Mouse (Mus musculus): ENCODE measurements around the gene Ctrc.

Gene Ctrc

GRCm38 (mm10) chr4:141845999-141846398, at the start of gene Ctrc:
TSS of gene Ctrc (minus strand) at chr4:141846359.
- ChIA-PET POLR2A (interaction anchor here in 2 of 4 experiments (1.0 to 1.4 kb wide), 3 partner anchors 8 to 53 kb away, joined by 3 to 5 read pairs (median 3); partner anchors contain the start of gene Casp9 (in 1 of the 2)), CTCF (interaction anchor here in 2 of 4 experiments (0.9 to 1.0 kb wide), 3 partner anchors 11 to 411 kb away, joined by 3 to 4 read pairs (median 3); no protein-coding TSS in a partner anchor)

- CTCF ChIA-PET, result interaction anchor here in 3 of 4 experiments (0.6 kb wide), 3 partner anchors 9 to 457 kb away, joined by 3 to 8 read pairs (median 3); no protein-coding TSS in a partner anchor
- POLR2A ChIA-PET, result interaction anchor here in 1 of 4 experiments (0.6 to 0.9 kb wide), 2 partner anchors 8 to 250 kb away, joined by 3 read pairs; no protein-coding TSS in a partner anchor
Measured at GRCm38 (mm10) chr4:141895772-141896171, 49.6 kb upstream of the Ctrc start.

- ChIA-PET POLR2A (interaction anchor here in 2 of 4 experiments (0.6 to 1.2 kb wide), 5 partner anchors 11 to 159 kb away, joined by 3 to 6 read pairs (median 3); no protein-coding TSS in a partner anchor), CTCF (no interaction called here)
Measured at GRCm38 (mm10) chr4:141893157-141893784, 47.1 kb upstream of the Ctrc start.

GRCm38 (mm10) chr4:141886385-141886968, 40.3 kb upstream of the Ctrc start:
- CTCF ChIA-PET, result interaction anchor here in 3 of 4 experiments (0.6 kb wide), 3 partner anchors 10 to 198 kb away, joined by 3 to 5 read pairs (median 4); no protein-coding TSS in a partner anchor
- POLR2A ChIA-PET, result interaction anchor here in 2 of 4 experiments (1.3 to 1.5 kb wide), 3 partner anchors 9 to 183 kb away, joined by 3 read pairs; no protein-coding TSS in a partner anchor

GRCm38 (mm10) chr4:141885451-141885850, 39.3 kb upstream of the Ctrc start:
- ChIA-PET CTCF (interaction anchor here in 2 of 4 experiments (0.6 to 1.3 kb wide), 4 partner anchors 28 to 525 kb away, joined by 3 to 4 read pairs (median 3); no protein-coding TSS in a partner anchor), POLR2A (interaction anchor here in 2 of 4 experiments (1.3 to 1.6 kb wide), 4 partner anchors 13 to 24 kb away, joined by 3 to 5 read pairs (median 4); no protein-coding TSS in a partner anchor)

GRCm38 (mm10) chr4:141882858-141883257, 36.7 kb upstream of the Ctrc start:
- ChIA-PET CTCF (interaction anchor here in 2 of 4 experiments (0.5 to 1.5 kb wide), 3 partner anchors 23 to 80 kb away, joined by 3 to 8 read pairs (median 4); no protein-coding TSS in a partner anchor), POLR2A (interaction anchor here in 3 of 4 experiments (0.8 to 2.6 kb wide), 18 partner anchors 8 to 318 kb away, joined by 3 to 19 read pairs (median 4); no protein-coding TSS in a partner anchor)

- CTCF ChIA-PET, result interaction anchor here in 2 of 4 experiments (1.2 to 1.5 kb wide), 2 partner anchors 22 to 25 kb away, joined by 3 to 4 read pairs; no protein-coding TSS in a partner anchor
- POLR2A ChIA-PET, result interaction anchor here in 2 of 4 experiments (0.7 to 2.6 kb wide), 15 partner anchors 8 to 317 kb away, joined by 3 to 19 read pairs (median 4); no protein-coding TSS in a partner anchor
Measured at GRCm38 (mm10) chr4:141881950-141882349, 35.8 kb upstream of the Ctrc start.

- CTCF ChIA-PET, result interaction anchor here in 2 of 4 experiments (0.6 to 1.5 kb wide), 2 partner anchors 24 to 71 kb away, joined by 4 to 5 read pairs; no protein-coding TSS in a partner anchor
- POLR2A ChIA-PET, result interaction anchor here in 2 of 4 experiments (0.7 to 2.6 kb wide), 7 partner anchors 9 to 1425 kb away, joined by 3 to 19 read pairs (median 4); no protein-coding TSS in a partner anchor
Measured at GRCm38 (mm10) chr4:141881289-141881914, 35.2 kb upstream of the Ctrc start.

- ChIA-PET CTCF (no interaction called here), POLR2A (no interaction called here)
Measured at GRCm38 (mm10) chr4:141879875-141880274, 33.7 kb upstream of the Ctrc start.

- ChIA-PET POLR2A (interaction anchor here in 1 of 4 experiments (1.1 kb wide), 1 partner anchor 11 kb away, joined by 3 read pairs; no protein-coding TSS in a partner anchor), CTCF (interaction anchor here in 1 of 4 experiments (0.6 kb wide), 1 partner anchor 467 kb away, joined by 3 read pairs; no protein-coding TSS in a partner anchor)
Measured at GRCm38 (mm10) chr4:141879074-141879473, 32.9 kb upstream of the Ctrc start.

- POLR2A ChIA-PET, result interaction anchor here in 2 of 4 experiments (0.6 to 1.1 kb wide), 2 partner anchors 11 to 311 kb away, joined by 3 read pairs; no protein-coding TSS in a partner anchor
- CTCF ChIA-PET, result interaction anchor here in 1 of 4 experiments (0.6 kb wide), 1 partner anchor 111 kb away, joined by 7 read pairs; no protein-coding TSS in a partner anchor
Measured at GRCm38 (mm10) chr4:141878621-141879020, 32.5 kb upstream of the Ctrc start.

GRCm38 (mm10) chr4:141875481-141876108, 29.4 kb upstream of the Ctrc start:
- CTCF ChIA-PET, result interaction anchor here in 2 of 4 experiments (0.8 kb wide), 2 partner anchors 18 kb away, joined by 3 read pairs; no protein-coding TSS in a partner anchor

GRCm38 (mm10) chr4:141874601-141875460, 28.7 kb upstream of the Ctrc start, which contains the start of gene Efhd2:
TSS of gene Efhd2 (minus strand) at chr4:141874920.
- ChIA-PET POLR2A (interaction anchor here in 3 of 4 experiments (0.6 to 1.9 kb wide), 15 partner anchors 8 to 340 kb away, joined by 3 to 6 read pairs (median 3); partner anchors contain the start of gene Casp9 (in 1 of the 3)), CTCF (interaction anchor here in 2 of 4 experiments (0.6 to 1.0 kb wide), 4 partner anchors 17 to 67 kb away, joined by 3 to 4 read pairs (median 3); no protein-coding TSS in a partner anchor)

More at GRCm38 (mm10) chr4:141875481-141876108, 29.4 kb upstream of the Ctrc start:
- POLR2A ChIA-PET, result interaction anchor here in 3 of 4 experiments (0.6 to 1.9 kb wide), 10 partner anchors 9 to 918 kb away, joined by 3 to 6 read pairs (median 4); partner anchors contain the start of gene Casp9 (in 1 of the 3)

- ChIA-PET POLR2A (interaction anchor here in 3 of 4 experiments (0.6 to 1.9 kb wide), 8 partner anchors 7 to 341 kb away, joined by 3 to 6 read pairs (median 3); no protein-coding TSS in a partner anchor), CTCF (interaction anchor here in 1 of 4 experiments (0.6 to 1.0 kb wide), 2 partner anchors 17 to 68 kb away, joined by 3 to 4 read pairs; no protein-coding TSS in a partner anchor)
Measured at GRCm38 (mm10) chr4:141874111-141874600, 28.0 kb upstream of the Ctrc start.

- ChIA-PET CTCF (interaction anchor here in 2 of 4 experiments (1.1 to 2.8 kb wide), 2 partner anchors 15 to 16 kb away, joined by 3 to 8 read pairs; no protein-coding TSS in a partner anchor), POLR2A (interaction anchor here in 1 of 4 experiments (1.0 to 1.6 kb wide), 2 partner anchors 10 to 13 kb away, joined by 3 read pairs; no protein-coding TSS in a partner anchor)
Measured at GRCm38 (mm10) chr4:141872977-141873376, 26.8 kb upstream of the Ctrc start.

GRCm38 (mm10) chr4:141871909-141872308, 25.8 kb upstream of the Ctrc start:
- CTCF ChIA-PET, result interaction anchor here in 2 of 4 experiments (0.6 to 2.8 kb wide), 2 partner anchors 15 to 213 kb away, joined by 8 read pairs; no protein-coding TSS in a partner anchor
- POLR2A ChIA-PET, result interaction anchor here in 2 of 4 experiments (0.6 to 1.6 kb wide), 7 partner anchors 10 to 302 kb away, joined by 3 to 4 read pairs (median 3); no protein-coding TSS in a partner anchor

Data from embryonic stem cell, embryonic (primary cell).